In genomic region chr11:108215466-108215865, GRCm38 (mm10) we compare ENCODE assay signal across 9 mouse cellular contexts.
DNase-seq lines count a peak whose midpoint lies in the region; ATAC-seq and TF ChIP-seq lines count a peak whose summit lies in the region.
"Had no signal": no experiment of that assay in that cellular context is flagged by ENCODE, and none has a peak within 500 bp of the region (broad histone marks: within the 10 kb centered on the region; RNA-seq: fewer than 3 reads in every experiment).

No protein-coding gene starts in this region.

- H3K4me3 ChIP-seq in forebrain, embryonic 15.5 days: no peak overlapping the region
- no peak overlapping the region for H3K4me3 ChIP-seq in forebrain, embryonic 11.5 days (ENCODE audit: low read depth, low read length)
- H3K4me3 ChIP-seq in embryonic facial prominence, embryonic 13.5 days: no peak overlapping the region
- no peak overlapping the region for H3K4me3 ChIP-seq in limb, embryonic 14.5 days (replicated peaks; ENCODE audit: low read length)
- H3K4me3 ChIP-seq: erythroblast, embryonic 14.5 days had no signal

- ATAC-seq in forebrain, embryonic 15.5 days (replicated peaks): 0 out of 2 replicates have a peak, but pooled peaks have one; percentile 46
- ATAC-seq in forebrain, embryonic 11.5 days (replicated peaks; ENCODE audit: low FRiP score): no peak
- peak; percentile 81; the same call in 1 of the 2 replicates for ATAC-seq in embryonic facial prominence, embryonic 13.5 days (ENCODE audit: insufficient number of reproducible peaks, insufficient read depth, low FRiP score, low TSS enrichment, low read depth)
- peak; percentile 90 for ATAC-seq in limb, embryonic 14.5 days (ENCODE audit: low FRiP score, low read depth)

- 50% methylated on average over 8 of the region's 8 CpGs for WGBS in forebrain, embryonic 15.5 days
- 77% methylated on average over 8 of the region's 8 CpGs for WGBS in forebrain, embryonic 11.5 days
- 19% methylated on average over 8 of the region's 8 CpGs for WGBS in embryonic facial prominence, embryonic 13.5 days
- 11% methylated on average over 8 of the region's 8 CpGs for WGBS in limb, embryonic 14.5 days

- no peak overlapping the region for H3K4me2 ChIP-seq in forebrain, embryonic 15.5 days (replicated peaks)
- H3K4me2 ChIP-seq in forebrain, embryonic 11.5 days (ENCODE audit: low read depth, low read length, severe bottlenecking): no peak overlapping the region
- peak overlapping the region; percentile 41 for H3K4me2 ChIP-seq in embryonic facial prominence, embryonic 13.5 days
- peak overlapping the region; percentile 29 for H3K4me2 ChIP-seq in limb, embryonic 14.5 days (replicated peaks; ENCODE audit: low read depth, low read length, severe bottlenecking)

- DNase-seq in forebrain, embryonic 11.5 days (ENCODE audit: low spot score): no peak
- DNase-seq in A20 (ENCODE audit: low read depth, low spot score): peak; percentile 23
- DNase-seq in heart, postnatal 25 days (ENCODE audit: low spot score): peak; percentile 75
- DNase-seq in limb, embryonic 14.5 days (ENCODE audit: low spot score): peak; percentile 95
- DNase-seq in thymus, postnatal 25 days: peak; percentile 20
- DNase-seq in left cerebral cortex, postnatal 14 days (ENCODE audit: low spot score in 2 of 2): no peak

- intact Hi-C loops in heart, postnatal 25 days (cut with DNase I): loop anchor here (5.0 kb wide), 1 partner anchor 42 kb away; no protein-coding TSS in a partner anchor
- intact Hi-C loops in left cerebral cortex, postnatal 14 days (cut with DNase I): no loop called here

- no peaks in the 10 kb centered on the region for H3K9me3 ChIP-seq in forebrain, embryonic 15.5 days
- H3K9me3 ChIP-seq in forebrain, embryonic 11.5 days (ENCODE audit: control insufficient read depth, low read length): no peaks in the 10 kb centered on the region
- no peaks in the 10 kb centered on the region for H3K9me3 ChIP-seq in embryonic facial prominence, embryonic 13.5 days
- H3K9me3 ChIP-seq in limb, embryonic 14.5 days (ENCODE audit: control insufficient read depth, low read length): no peaks in the 10 kb centered on the region

- TF ChIP-seq POLR2A in limb, embryonic 14.5 days (IDR thresholded peaks at IDR 0.05; ENCODE audit: borderline replicate concordance, extremely low read depth, insufficient read depth, insufficient read length): no peak

- no peaks in the 10 kb centered on the region for H3K27me3 ChIP-seq in forebrain, embryonic 15.5 days
- H3K27me3 ChIP-seq in forebrain, embryonic 11.5 days (ENCODE audit: control insufficient read depth, insufficient read depth, low read length): no peaks in the 10 kb centered on the region
- H3K27me3 ChIP-seq in embryonic facial prominence, embryonic 13.5 days: no peaks in the 10 kb centered on the region
- H3K27me3 ChIP-seq in limb, embryonic 14.5 days (ENCODE audit: control insufficient read depth, insufficient read depth, low read length): no peaks in the 10 kb centered on the region

- H3K27ac ChIP-seq in forebrain, embryonic 15.5 days (replicated peaks): no peak overlapping the region
- no peak overlapping the region for H3K27ac ChIP-seq in forebrain, embryonic 11.5 days (ENCODE audit: low read depth, low read length)
- peak overlapping the region; percentile 76 for H3K27ac ChIP-seq in embryonic facial prominence, embryonic 13.5 days
- peak overlapping the region; percentile 72 for H3K27ac ChIP-seq in limb, embryonic 14.5 days (replicated peaks; ENCODE audit: low read depth, low read length)

- H3K36me3 ChIP-seq in forebrain, embryonic 15.5 days: no peaks in the 10 kb centered on the region
- no peaks in the 10 kb centered on the region for H3K36me3 ChIP-seq in forebrain, embryonic 11.5 days (ENCODE audit: control insufficient read depth, insufficient read depth, low read length)
- no peaks in the 10 kb centered on the region for H3K36me3 ChIP-seq in embryonic facial prominence, embryonic 13.5 days
- H3K36me3 ChIP-seq in limb, embryonic 14.5 days (ENCODE audit: control insufficient read depth, insufficient read depth, low read length): no peaks in the 10 kb centered on the region

- peaks cover 19% of the 10 kb centered on the region for H3K4me1 ChIP-seq in forebrain, embryonic 15.5 days
- H3K4me1 ChIP-seq in forebrain, embryonic 11.5 days (replicated peaks; ENCODE audit: control insufficient read depth, insufficient read depth, low read length): no peaks in the 10 kb centered on the region
- H3K4me1 ChIP-seq in embryonic facial prominence, embryonic 13.5 days: peaks cover 57% of the 10 kb centered on the region
- H3K4me1 ChIP-seq in limb, embryonic 14.5 days (ENCODE audit: control insufficient read depth, insufficient read depth, low read length): peaks cover 37% of the 10 kb centered on the region

- no peak overlapping the region for H3K9ac ChIP-seq in forebrain, embryonic 15.5 days (replicated peaks)
- H3K9ac ChIP-seq in forebrain, embryonic 11.5 days (ENCODE audit: low read length): no peak overlapping the region
- no peak overlapping the region for H3K9ac ChIP-seq in embryonic facial prominence, embryonic 13.5 days
- no peak overlapping the region for H3K9ac ChIP-seq in limb, embryonic 14.5 days (ENCODE audit: low read depth, low read length, severe bottlenecking)

Comparison
In these comparisons a context has a peak if more than half of its experiments do, and no peak if none do; other contexts are left out.
1. H3K27ac ChIP-seq: peak in embryonic facial prominence, embryonic 13.5 days (single experiment) and limb, embryonic 14.5 days (single experiment); none in forebrain, embryonic 15.5 days (single experiment) and forebrain, embryonic 11.5 days (single experiment).
2. H3K4me2 ChIP-seq: peak in embryonic facial prominence, embryonic 13.5 days (single experiment) and limb, embryonic 14.5 days (single experiment); none in forebrain, embryonic 15.5 days (single experiment) and forebrain, embryonic 11.5 days (single experiment).
3. DNase-seq: peak in A20 (single experiment), heart, postnatal 25 days (single experiment), limb, embryonic 14.5 days (single experiment) and thymus, postnatal 25 days (single experiment); none in forebrain, embryonic 11.5 days (single experiment) and left cerebral cortex, postnatal 14 days (0 of 2).